ENCODE assay signal across 16 mouse cellular contexts in the genomic region with DNA sequence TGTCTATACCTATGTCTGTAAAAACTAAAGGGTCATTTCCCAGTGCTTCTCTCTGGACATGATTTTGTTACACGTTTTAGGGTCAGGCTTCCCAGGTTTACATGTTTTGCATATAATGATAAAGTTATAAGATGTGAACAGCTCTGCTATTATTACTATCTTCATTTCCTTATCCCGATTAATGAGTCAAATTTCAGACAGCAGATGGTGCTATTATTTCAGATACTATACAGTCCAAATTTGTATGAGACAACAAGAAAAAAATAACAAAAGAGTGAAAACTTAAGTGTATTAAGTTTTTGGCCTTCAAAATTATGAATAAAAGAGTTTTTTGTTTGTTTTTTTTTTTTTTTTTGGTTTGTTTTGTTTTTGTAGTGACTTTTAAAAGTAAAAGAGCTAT.
"Had no signal": no experiment of that assay in that cellular context is flagged by ENCODE, and none has a peak within 500 bp of the region (broad histone marks: within the 10 kb centered on the region; RNA-seq: fewer than 3 reads in every experiment).

No protein-coding gene starts in this region.

- H3K4me2 ChIP-seq: kidney, embryonic 15.5 days; limb, embryonic 13.5 days; midbrain, embryonic 12.5 days; neural tube, embryonic 13.5 days had no signal

- ATAC-seq: lung, postnatal 0 days had no signal

- H3K4me3 ChIP-seq: kidney, embryonic 15.5 days; limb, embryonic 13.5 days; midbrain, embryonic 12.5 days; neural tube, embryonic 13.5 days had no signal

- H3K9ac ChIP-seq: kidney, embryonic 15.5 days; limb, embryonic 13.5 days; liver, embryonic 14.5 days; midbrain, embryonic 12.5 days; neural tube, embryonic 13.5 days had no signal

- H3K27me3 ChIP-seq: kidney, embryonic 15.5 days; limb, embryonic 13.5 days; midbrain, embryonic 12.5 days; neural tube, embryonic 13.5 days had no signal

- DNase-seq: kidney, adult 2 months; kidney, postnatal 25 days; left cerebral cortex, postnatal 4 days; lung, adult 18-20 months; lung, postnatal 4 days; retina, postnatal 1 day; right cerebral cortex, postnatal 4 days; spleen, adult 18-20 months; thymus, adult 18-20 months; thymus, postnatal 14 days had no signal

- H3K4me1 ChIP-seq: kidney, embryonic 15.5 days; limb, embryonic 13.5 days; midbrain, embryonic 12.5 days; neural tube, embryonic 13.5 days had no signal

- H3K27ac ChIP-seq: kidney, embryonic 15.5 days; limb, embryonic 13.5 days; liver, embryonic 14.5 days; midbrain, embryonic 12.5 days; neural tube, embryonic 13.5 days had no signal

- H3K36me3 ChIP-seq: kidney, embryonic 15.5 days; limb, embryonic 13.5 days; midbrain, embryonic 12.5 days; neural tube, embryonic 13.5 days had no signal

- H3K9me3 ChIP-seq: kidney, embryonic 15.5 days; limb, embryonic 13.5 days; midbrain, embryonic 12.5 days; neural tube, embryonic 13.5 days had no signal
